8 mouse cellular contexts compared by ENCODE assay signal in genomic region chrX:48256468-48257007, GRCm38 (mm10). TPM values are rescaled to one million over a fixed set of nuclear protein-coding genes. Genes with fewer than 3 reads are reported as not detected.
DNase-seq lines count a peak whose midpoint lies in the region; ATAC-seq and TF ChIP-seq lines count a peak whose summit lies in the region.

TSS of gene Utp14a (plus strand) at chrX:48256862.

- H3K27ac ChIP-seq in bone marrow, adult 2 months (ENCODE audit: control insufficient read depth, insufficient read depth, low read depth, low read length, poor library complexity): peak within 1 kb of the TSS; percentile 85
- H3K27ac ChIP-seq in embryonic facial prominence, embryonic 15.5 days (replicated peaks): peak within 1 kb of the TSS; percentile 83
- peak within 1 kb of the TSS; percentile 58 for H3K27ac ChIP-seq in limb, embryonic 14.5 days (replicated peaks; ENCODE audit: low read depth, low read length)
- H3K27ac ChIP-seq in midbrain, postnatal 0 days (ENCODE audit: low read depth, low read length): peak within 1 kb of the TSS; percentile 59

- H3K27me3 ChIP-seq in embryonic facial prominence, embryonic 15.5 days: no peaks in the 10 kb centered on the region
- no peaks in the 10 kb centered on the region for H3K27me3 ChIP-seq in limb, embryonic 14.5 days (ENCODE audit: control insufficient read depth, insufficient read depth, low read length)
- no peaks in the 10 kb centered on the region for H3K27me3 ChIP-seq in midbrain, postnatal 0 days (ENCODE audit: insufficient read depth, low read length)

- no peaks in the 10 kb centered on the region; the same call in 1 of the 2 replicates for H3K4me1 ChIP-seq in bone marrow, adult 2 months (ENCODE audit: control insufficient read depth, insufficient read depth, low read length)
- no peaks in the 10 kb centered on the region for H3K4me1 ChIP-seq in embryonic facial prominence, embryonic 15.5 days
- H3K4me1 ChIP-seq in limb, embryonic 14.5 days (ENCODE audit: control insufficient read depth, insufficient read depth, low read length): no peaks in the 10 kb centered on the region
- no peaks in the 10 kb centered on the region for H3K4me1 ChIP-seq in midbrain, postnatal 0 days (ENCODE audit: insufficient read depth, low read length)

- peak within 1 kb of the TSS; percentile 51 for H3K4me2 ChIP-seq in embryonic facial prominence, embryonic 15.5 days (replicated peaks)
- peak within 1 kb of the TSS; percentile 56 for H3K4me2 ChIP-seq in limb, embryonic 14.5 days (replicated peaks; ENCODE audit: low read depth, low read length, severe bottlenecking)
- H3K4me2 ChIP-seq in midbrain, postnatal 0 days (ENCODE audit: low read depth, low read length, poor library complexity, severe bottlenecking): peak within 1 kb of the TSS; percentile 49

- H3K36me3 ChIP-seq in embryonic facial prominence, embryonic 15.5 days: no peaks in the 10 kb centered on the region
- H3K36me3 ChIP-seq in limb, embryonic 14.5 days (ENCODE audit: control insufficient read depth, insufficient read depth, low read length): peaks cover 4% of the 10 kb centered on the region
- no peaks in the 10 kb centered on the region for H3K36me3 ChIP-seq in midbrain, postnatal 0 days (ENCODE audit: insufficient read depth, low read length)

- H3K4me3 ChIP-seq in bone marrow, adult 2 months (replicated peaks; ENCODE audit: control insufficient read depth, low read depth, low read length): peak within 1 kb of the TSS; percentile 74
- peak within 1 kb of the TSS; percentile 57 for H3K4me3 ChIP-seq in embryonic facial prominence, embryonic 15.5 days (replicated peaks)
- H3K4me3 ChIP-seq in limb, embryonic 14.5 days (replicated peaks; ENCODE audit: low read length): peak within 1 kb of the TSS; percentile 53
- H3K4me3 ChIP-seq in midbrain, postnatal 0 days (ENCODE audit: low read depth, low read length): peak within 1 kb of the TSS; percentile 45

- DNase-seq in 416B (ENCODE audit: low read depth): peak; percentile 96
- DNase-seq in heart, adult 8-10 months (ENCODE audit: low spot score): peak; percentile 95
- peak; percentile 96 for DNase-seq in kidney, adult 9 months
- peak; percentile 96 for DNase-seq in limb, embryonic 14.5 days (ENCODE audit: low spot score)
- peak; percentile 97 for DNase-seq in midbrain, postnatal 0 days (ENCODE audit: low spot score)
- peak; percentile 76 to 89 for DNase-seq in spleen, postnatal 14 days (ENCODE audit: low spot score in 2 of 2)

- WGBS in bone marrow, adult 2 months: 6% methylated on average over 33 of the region's 33 CpGs
- WGBS in embryonic facial prominence, embryonic 15.5 days: 11% methylated on average over 33 of the region's 33 CpGs
- WGBS in limb, embryonic 14.5 days: 17% methylated on average over 33 of the region's 33 CpGs
- 17% methylated on average over 33 of the region's 33 CpGs for WGBS in midbrain, postnatal 0 days

- TF ChIP-seq POLR2A in bone marrow, adult 2 months (IDR thresholded peaks at IDR 0.05; ENCODE audit: borderline replicate concordance, control insufficient read depth, low read depth, low read length): peak; percentile 18; the same call in 1 of the 2 replicates
- no peak for TF ChIP-seq POLR2A in limb, embryonic 14.5 days (IDR thresholded peaks at IDR 0.05; ENCODE audit: borderline replicate concordance, extremely low read depth, insufficient read depth, insufficient read length)

- H3K9me3 ChIP-seq in embryonic facial prominence, embryonic 15.5 days (replicated peaks): no peaks in the 10 kb centered on the region
- H3K9me3 ChIP-seq in limb, embryonic 14.5 days (ENCODE audit: control insufficient read depth, low read length): no peaks in the 10 kb centered on the region
- no peaks in the 10 kb centered on the region for H3K9me3 ChIP-seq in midbrain, postnatal 0 days (ENCODE audit: low read length)

- no peak for TF ChIP-seq CTCF in bone marrow, adult 2 months (IDR thresholded peaks at IDR 0.05; ENCODE audit: control insufficient read depth, insufficient read depth, low read length)
- no peak for TF ChIP-seq CTCF in midbrain, postnatal 0 days (IDR thresholded peaks at IDR 0.05)

- peak; percentile 98 for ATAC-seq in embryonic facial prominence, embryonic 15.5 days (ENCODE audit: insufficient number of reproducible peaks, low FRiP score, low TSS enrichment, low read depth)
- ATAC-seq in limb, embryonic 14.5 days (ENCODE audit: low FRiP score, low read depth): peak; percentile 97
- ATAC-seq in midbrain, postnatal 0 days (ENCODE audit: low FRiP score): peak; percentile 99

- peak within 1 kb of the TSS; percentile 26; the same call in 1 of the 2 replicates for H3K9ac ChIP-seq in embryonic facial prominence, embryonic 15.5 days
- H3K9ac ChIP-seq in limb, embryonic 14.5 days (ENCODE audit: low read depth, low read length, severe bottlenecking): peak within 1 kb of the TSS; percentile 46
- H3K9ac ChIP-seq in midbrain, postnatal 0 days (replicated peaks; ENCODE audit: low read length, poor library complexity, severe bottlenecking): peak within 1 kb of the TSS; percentile 44; the same call in 1 of the 2 replicates

RNA-seq across cellular contexts. Expression of gene Utp14a, which starts in this region (rescaled TPM):
- 20.2 and 29.7 TPM in 2 replicates for polyA plus RNA-seq in bone marrow, adult 2 months (2011; ENCODE audit: insufficient read depth, insufficient read length, low replicate concordance, missing spikeins)
- polyA plus RNA-seq in embryonic facial prominence, embryonic 15.5 days (2015; fragmentation: Nextera tagmentation; extraction: Ambion mirVana): 19.1 and 19.2 TPM in 2 replicates
- 10 to 100 TPM; 11.0 to 18.6 (median 17.0) TPM for total RNA-seq in heart, adult 8-10 months (2022)
- polyA plus RNA-seq in limb, embryonic 14.5 days (2012; rRNA removed): 13.6 and 20.9 TPM in 2 replicates
- polyA plus RNA-seq in limb, embryonic 14.5 days (2014; fragmentation: Nextera tagmentation; extraction: Ambion mirVana): 19.0 and 21.0 TPM in 2 replicates
- total RNA-seq in midbrain, postnatal 0 days (2014; rRNA removed): 5.8 and 8.2 TPM in 2 replicates
- polyA plus RNA-seq in midbrain, postnatal 0 days (2015; fragmentation: Nextera tagmentation; extraction: Ambion mirVana): 9.0 and 9.4 TPM in 2 replicates

Comparison
In these comparisons a context has a peak if more than half of its experiments do, and no peak if none do; other contexts are left out.
1. Peak in every context shown above with its lines: DNase-seq, ATAC-seq, H3K4me3 ChIP-seq and H3K27ac ChIP-seq.